Mouse (Mus musculus): ENCODE results near the gene Smap2. TPM values are rescaled to one million over a fixed set of nuclear protein-coding genes. Genes with fewer than 3 reads are reported as not detected.

The Smap2 gene
- polyA plus RNA-seq, 1 experiment from 2014 or later, result 46.6 TPM

GRCm38 (mm10) chr4:121001042-121001441 is 16.0 kb downstream of the Smap2 start:
- Histone ChIP-seq H3K36me3 (replicated peaks) (no peaks in the 10 kb centered on the region), H3K4me1 (peaks cover 32% of the 10 kb centered on the region), H3K9ac (no peak overlapping the region), H3K27me3 (replicated peaks) (no peaks in the 10 kb centered on the region), H3K4me2 (no peak overlapping the region), H3K27ac (no peak overlapping the region), H3K4me3 (no peak overlapping the region), H3K9me3 (no peaks in the 10 kb centered on the region)
- 85% methylated on average over 2 of the region's 2 CpGs for WGBS
- ATAC-seq (replicated peaks), result no peak

- Histone ChIP-seq H3K27ac (no peak overlapping the region), H3K4me2 (no peak overlapping the region), H3K9me3 (no peaks in the 10 kb centered on the region), H3K36me3 (replicated peaks) (no peaks in the 10 kb centered on the region), H3K27me3 (replicated peaks) (no peaks in the 10 kb centered on the region), H3K9ac (no peak overlapping the region), H3K4me3 (no peak overlapping the region), H3K4me1 (peaks cover 3% of the 10 kb centered on the region; the same call in 1 of the 2 replicates)
- WGBS, result 90% methylated on average over 1 of the region's 1 CpGs
- no peak for ATAC-seq (replicated peaks)
Observed at GRCm38 (mm10) chr4:120995911-120996310, 21.1 kb downstream of the Smap2 start.

GRCm38 (mm10) chr4:120993025-120993424 is 24.0 kb downstream of the Smap2 start:
- H3K27ac ChIP-seq, result no peak overlapping the region
- 77% methylated on average over 1 of the region's 1 CpGs for WGBS

GRCm38 (mm10) chr4:120992284-120992683 is 24.8 kb downstream of the Smap2 start:
- Histone ChIP-seq H3K9me3 (no peaks in the 10 kb centered on the region), H3K4me3 (no peak overlapping the region), H3K4me1 (peaks cover 3% of the 10 kb centered on the region; the same call in 1 of the 2 replicates), H3K9ac (no peak overlapping the region), H3K4me2 (no peak overlapping the region), H3K36me3 (replicated peaks) (no peaks in the 10 kb centered on the region), H3K27ac (no peak overlapping the region), H3K27me3 (replicated peaks) (no peaks in the 10 kb centered on the region)
- 27% methylated on average over 2 of the region's 2 CpGs for WGBS
- no peak for ATAC-seq (replicated peaks)

More at GRCm38 (mm10) chr4:120993025-120993424, 24.0 kb downstream of the Smap2 start:
- Histone ChIP-seq H3K27me3 (replicated peaks) (no peaks in the 10 kb centered on the region), H3K9ac (no peak overlapping the region), H3K4me3 (no peak overlapping the region), H3K9me3 (no peaks in the 10 kb centered on the region), H3K36me3 (replicated peaks) (no peaks in the 10 kb centered on the region), H3K4me2 (no peak overlapping the region), H3K4me1 (peaks cover 3% of the 10 kb centered on the region; the same call in 1 of the 2 replicates)
- ATAC-seq (replicated peaks), result no peak

- WGBS, result 83% methylated on average over 4 of the region's 4 CpGs
- ATAC-seq (replicated peaks), result no peak
Observed at GRCm38 (mm10) chr4:120987319-120987718, 29.7 kb downstream of the Smap2 start.

GRCm38 (mm10) chr4:120986446-120986845 is 30.6 kb downstream of the Smap2 start:
- H3K4me2 ChIP-seq, result no peak overlapping the region
- H3K9me3 ChIP-seq, result no peaks in the 10 kb centered on the region
- no peaks in the 10 kb centered on the region for H3K4me1 ChIP-seq
- 22% methylated on average over 6 of the region's 6 CpGs for WGBS
- no peak overlapping the region for H3K27ac ChIP-seq
- ATAC-seq (replicated peaks), result peak; percentile 86; the same call in 1 of the 2 replicates
- no peak overlapping the region for H3K9ac ChIP-seq
- H3K36me3 ChIP-seq (replicated peaks), result no peaks in the 10 kb centered on the region; the same call in 1 of the 2 replicates
- no peaks in the 10 kb centered on the region for H3K27me3 ChIP-seq (replicated peaks)
- H3K4me3 ChIP-seq, result no peak overlapping the region

More at GRCm38 (mm10) chr4:120987319-120987718, 29.7 kb downstream of the Smap2 start:
- Histone ChIP-seq H3K36me3 (replicated peaks) (no peaks in the 10 kb centered on the region; the same call in 1 of the 2 replicates), H3K4me2 (no peak overlapping the region), H3K4me3 (no peak overlapping the region), H3K27ac (no peak overlapping the region), H3K4me1 (peaks cover 1% of the 10 kb centered on the region; the same call in 1 of the 2 replicates), H3K9ac (no peak overlapping the region), H3K9me3 (no peaks in the 10 kb centered on the region), H3K27me3 (replicated peaks) (no peaks in the 10 kb centered on the region)

GRCm38 (mm10) chr4:120978221-120978620 is 38.8 kb downstream of the Smap2 start:
- H3K27ac ChIP-seq, result no peak overlapping the region
- H3K36me3 ChIP-seq (replicated peaks), result peaks cover 15% of the 10 kb centered on the region
- H3K9me3 ChIP-seq, result no peaks in the 10 kb centered on the region

GRCm38 (mm10) chr4:120975428-120975734 is 41.7 kb downstream of the Smap2 start:
- WGBS, result 89% methylated on average over 4 of the region's 4 CpGs
- Histone ChIP-seq H3K27me3 (replicated peaks) (no peaks in the 10 kb centered on the region), H3K9ac (no peak overlapping the region), H3K36me3 (replicated peaks) (peaks cover 38% of the 10 kb centered on the region), H3K4me3 (no peak overlapping the region), H3K27ac (no peak overlapping the region), H3K4me2 (no peak overlapping the region), H3K4me1 (no peaks in the 10 kb centered on the region), H3K9me3 (no peaks in the 10 kb centered on the region)
- ATAC-seq (replicated peaks), result no peak

More at GRCm38 (mm10) chr4:120978221-120978620, 38.8 kb downstream of the Smap2 start:
- 93% methylated on average over 3 of the region's 3 CpGs for WGBS
- H3K4me2 ChIP-seq, result no peak overlapping the region
- H3K4me3 ChIP-seq, result no peak overlapping the region
- H3K9ac ChIP-seq, result no peak overlapping the region
- H3K27me3 ChIP-seq (replicated peaks), result no peaks in the 10 kb centered on the region
- no peak for ATAC-seq (replicated peaks)
- no peaks in the 10 kb centered on the region for H3K4me1 ChIP-seq

- ATAC-seq (replicated peaks), result no peak
- Histone ChIP-seq H3K4me2 (no peak overlapping the region), H3K27ac (no peak overlapping the region), H3K9ac (no peak overlapping the region), H3K9me3 (no peaks in the 10 kb centered on the region), H3K27me3 (replicated peaks) (no peaks in the 10 kb centered on the region), H3K4me3 (no peak overlapping the region), H3K36me3 (replicated peaks) (peaks cover 36% of the 10 kb centered on the region; the same call in 1 of the 2 replicates), H3K4me1 (no peaks in the 10 kb centered on the region)
- WGBS, result 84% methylated on average over 11 of the region's 11 CpGs
Observed at GRCm38 (mm10) chr4:120974711-120975427, 42.2 kb downstream of the Smap2 start.

- Histone ChIP-seq H3K4me3 (no peak overlapping the region), H3K4me2 (no peak overlapping the region), H3K4me1 (no peaks in the 10 kb centered on the region), H3K9me3 (no peaks in the 10 kb centered on the region), H3K9ac (no peak overlapping the region), H3K36me3 (replicated peaks) (peaks cover 41% of the 10 kb centered on the region), H3K27ac (no peak overlapping the region), H3K27me3 (replicated peaks) (no peaks in the 10 kb centered on the region)
- no peak for ATAC-seq (replicated peaks)
- WGBS, result 90% methylated on average over 8 of the region's 8 CpGs
Observed at GRCm38 (mm10) chr4:120971842-120972241, 45.2 kb downstream of the Smap2 start.

GRCm38 (mm10) chr4:120969382-120970146 is 47.5 kb downstream of the Smap2 start:
- H3K36me3 ChIP-seq (replicated peaks), result peaks cover 41% of the 10 kb centered on the region

GRCm38 (mm10) chr4:120968486-120968885 is 48.6 kb downstream of the Smap2 start:
- WGBS, result 92% methylated on average over 9 of the region's 9 CpGs
- Histone ChIP-seq H3K4me3 (no peak overlapping the region), H3K9ac (no peak overlapping the region), H3K27me3 (replicated peaks) (no peaks in the 10 kb centered on the region), H3K36me3 (replicated peaks) (peaks cover 32% of the 10 kb centered on the region), H3K9me3 (no peaks in the 10 kb centered on the region), H3K27ac (no peak overlapping the region), H3K4me1 (no peaks in the 10 kb centered on the region), H3K4me2 (no peak overlapping the region)
- no peak for ATAC-seq (replicated peaks)

More at GRCm38 (mm10) chr4:120969382-120970146, 47.5 kb downstream of the Smap2 start:
- ATAC-seq (replicated peaks), result 0 out of 2 replicates have a peak, but pooled peaks have one; percentile 33
- H3K4me3 ChIP-seq, result no peak overlapping the region
- H3K27me3 ChIP-seq (replicated peaks), result no peaks in the 10 kb centered on the region
- 87% methylated on average over 5 of the region's 5 CpGs for WGBS
- H3K4me2 ChIP-seq, result no peak overlapping the region
- H3K9me3 ChIP-seq, result no peaks in the 10 kb centered on the region
- H3K27ac ChIP-seq, result no peak overlapping the region
- H3K9ac ChIP-seq, result no peak overlapping the region
- H3K4me1 ChIP-seq, result no peaks in the 10 kb centered on the region

Data from midbrain, embryonic 15.5 days (tissue).